Mouse (Mus musculus): ENCODE data around the gene Cd302.

DNA sequence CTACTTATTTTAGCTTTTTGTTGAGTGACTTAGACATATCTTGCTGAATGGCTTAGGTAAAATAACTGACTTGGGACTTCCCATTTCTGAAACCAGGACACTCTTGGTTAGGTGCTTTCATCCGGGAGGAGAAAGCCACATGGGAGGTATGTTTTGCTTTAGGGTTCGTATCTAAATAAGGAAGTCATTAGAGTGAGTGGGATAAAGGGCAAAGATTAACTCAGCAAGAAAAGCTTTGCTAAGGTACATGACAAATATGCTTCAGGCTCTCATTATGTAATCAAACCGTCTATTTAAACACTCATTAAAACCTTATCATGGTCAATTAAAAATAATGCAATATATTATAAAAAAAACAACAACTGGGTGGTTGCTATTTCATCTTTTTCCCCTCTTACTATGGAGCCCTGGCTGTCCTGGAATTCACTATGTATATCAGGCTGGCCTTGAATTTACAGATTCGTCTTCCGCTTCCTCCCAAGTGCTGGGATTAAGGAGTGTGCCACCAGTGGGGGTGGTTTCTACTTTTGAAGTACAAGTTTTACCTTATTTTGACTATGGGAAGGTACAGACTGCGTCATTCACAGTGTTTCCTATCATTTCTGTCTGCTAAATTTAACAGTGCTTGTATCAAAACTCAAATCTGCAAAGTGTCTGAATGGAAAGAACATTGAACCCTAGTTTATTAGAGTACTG lies 37.9 kb upstream of the Cd302 start:
- no peak for TF ChIP-seq GATA1 (IDR thresholded peaks at IDR 0.05; ENCODE audit: borderline replicate concordance, low read length)
- TF ChIP-seq FLI1 (IDR thresholded peaks at IDR 0.05; ENCODE audit: low read length) = no peak
